Comparison of ENCODE assay signal across 9 mouse cellular contexts in the genomic region with DNA sequence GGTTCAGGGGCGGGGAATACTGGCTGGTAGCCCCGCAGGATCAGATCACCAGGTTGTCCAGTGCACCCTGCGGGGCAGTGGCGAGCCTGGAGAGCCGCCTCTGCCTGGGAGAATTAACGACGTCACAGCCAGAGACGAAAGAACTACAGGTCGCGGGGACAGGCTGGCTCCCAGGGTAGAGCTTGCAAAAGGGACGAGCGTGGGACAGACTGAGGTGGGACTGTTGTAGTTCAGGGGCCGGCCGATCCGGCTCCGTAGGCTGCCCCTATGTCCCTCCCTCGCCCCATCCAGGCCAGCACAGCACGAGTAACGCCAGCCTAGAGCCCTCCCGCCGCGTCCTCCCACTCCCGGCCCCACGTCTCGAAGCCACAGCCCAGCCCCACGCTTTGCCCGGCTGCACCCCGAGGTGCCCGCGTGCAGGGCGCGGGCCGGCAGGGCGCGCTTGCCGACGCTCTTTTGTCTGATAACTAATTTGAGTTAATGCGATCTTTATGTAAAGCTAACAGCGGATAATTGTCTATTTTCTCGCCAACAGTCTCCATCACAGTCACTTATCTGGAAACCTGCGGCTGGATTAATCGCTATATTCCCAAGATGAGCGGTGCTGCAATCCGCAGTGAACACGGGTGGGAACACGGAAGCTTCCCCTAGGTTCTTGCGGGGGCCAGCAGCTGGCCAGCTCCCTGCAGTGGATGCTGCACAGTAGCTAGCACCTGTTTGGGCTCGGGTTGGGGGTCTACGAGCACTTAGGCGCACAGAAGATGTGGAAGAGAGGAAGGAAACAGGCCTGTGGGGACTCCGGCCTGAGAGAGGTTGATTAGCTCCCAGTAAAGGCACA. TPM values are rescaled to one million over a fixed set of nuclear protein-coding genes. Genes with fewer than 3 reads are reported as not detected.
A peak's percentile ranks its signal among the peaks of the same experiment; 100 is the strongest.
DNase-seq lines count a peak whose midpoint lies in the region; ATAC-seq and TF ChIP-seq lines count a peak whose summit lies in the region.
"Had no signal": no experiment of that assay in that cellular context is flagged by ENCODE, and none has a peak within 500 bp of the region (broad histone marks: within the 10 kb centered on the region; RNA-seq: fewer than 3 reads in every experiment).

No protein-coding gene starts in this region.

- no peak overlapping the region for H3K9ac ChIP-seq in lung, embryonic 16.5 days (ENCODE audit: low read length)
- H3K9ac ChIP-seq in limb, embryonic 14.5 days (ENCODE audit: low read depth, low read length, severe bottlenecking) = no peak overlapping the region
- no peak overlapping the region for H3K9ac ChIP-seq in stomach, postnatal 0 days (ENCODE audit: low read length)

- ATAC-seq in lung, embryonic 16.5 days (ENCODE audit: low read depth) = no peak
- ATAC-seq in limb, embryonic 14.5 days (ENCODE audit: low FRiP score, low read depth) = no peak
- no peak for ATAC-seq in stomach, postnatal 0 days (ENCODE audit: low FRiP score, low TSS enrichment)

- 1% methylated on average over 51 of the region's 51 CpGs for WGBS in lung, embryonic 16.5 days
- 2% methylated on average over 49 of the region's 51 CpGs for WGBS in limb, embryonic 14.5 days
- 3% methylated on average over 51 of the region's 51 CpGs for WGBS in stomach, postnatal 0 days

- H3K27ac ChIP-seq in lung, embryonic 16.5 days (ENCODE audit: low read length) = no peak overlapping the region
- H3K27ac ChIP-seq in limb, embryonic 14.5 days (replicated peaks; ENCODE audit: low read depth, low read length) = no peak overlapping the region
- no peak overlapping the region for H3K27ac ChIP-seq in stomach, postnatal 0 days (replicated peaks)

- H3K9me3 ChIP-seq in lung, embryonic 16.5 days (ENCODE audit: control insufficient read depth, low read length) = no peaks in the 10 kb centered on the region
- H3K9me3 ChIP-seq in limb, embryonic 14.5 days (ENCODE audit: control insufficient read depth, low read length) = no peaks in the 10 kb centered on the region
- no peaks in the 10 kb centered on the region for H3K9me3 ChIP-seq in stomach, postnatal 0 days (ENCODE audit: control insufficient read depth, low read length)

- no peak for TF ChIP-seq POLR2A in limb, embryonic 14.5 days (IDR thresholded peaks at IDR 0.05; ENCODE audit: borderline replicate concordance, extremely low read depth, insufficient read depth, insufficient read length)

- peaks cover 4% of the 10 kb centered on the region; the same call in 1 of the 2 replicates for H3K4me1 ChIP-seq in lung, embryonic 16.5 days (replicated peaks; ENCODE audit: control insufficient read depth, insufficient read depth, low read length)
- peaks cover 16% of the 10 kb centered on the region; the same call in 1 of the 2 replicates for H3K4me1 ChIP-seq in limb, embryonic 14.5 days (ENCODE audit: control insufficient read depth, insufficient read depth, low read length)
- no peaks in the 10 kb centered on the region for H3K4me1 ChIP-seq in stomach, postnatal 0 days (replicated peaks; ENCODE audit: control insufficient read depth, insufficient read depth)

- peak overlapping the region; percentile 4; the same call in 1 of the 2 replicates for H3K4me3 ChIP-seq in lung, embryonic 16.5 days (ENCODE audit: low read length)
- peak overlapping the region; percentile 23 for H3K4me3 ChIP-seq in limb, embryonic 14.5 days (replicated peaks; ENCODE audit: low read length)
- H3K4me3 ChIP-seq in stomach, postnatal 0 days (ENCODE audit: low read depth, low read length) = peak overlapping the region; percentile 6; the same call in 1 of the 2 replicates

- H3K4me2 ChIP-seq in lung, embryonic 16.5 days (ENCODE audit: low read depth, low read length) = no peak overlapping the region
- peak overlapping the region; percentile 29 for H3K4me2 ChIP-seq in limb, embryonic 14.5 days (replicated peaks; ENCODE audit: low read depth, low read length, severe bottlenecking)
- no peak overlapping the region for H3K4me2 ChIP-seq in stomach, postnatal 0 days (replicated peaks; ENCODE audit: low read depth)

- H3K27me3 ChIP-seq in lung, embryonic 16.5 days (ENCODE audit: control insufficient read depth, insufficient read depth, low read depth, low read length) = peaks cover 81% of the 10 kb centered on the region
- peaks cover 82% of the 10 kb centered on the region for H3K27me3 ChIP-seq in limb, embryonic 14.5 days (ENCODE audit: control insufficient read depth, insufficient read depth, low read length)
- H3K27me3 ChIP-seq in stomach, postnatal 0 days (ENCODE audit: control insufficient read depth, insufficient read depth, low read length) = peaks cover 12% of the 10 kb centered on the region

- peak; percentile 3 to 14 for DNase-seq in adrenal gland, postnatal 36 days
- no peak for DNase-seq in adrenal gland, adult 2 months
- no peak for DNase-seq in lung, postnatal 10 days
- DNase-seq in limb, embryonic 14.5 days (ENCODE audit: low spot score) = no peak
- no peak for DNase-seq in stomach, postnatal 0 days (ENCODE audit: low spot score)
- DNase-seq in cerebellum, adult 8-10 months = no peak
- DNase-seq in cerebellum, adult 11 months = no peak

- TF ChIP-seq CTCF in stomach, postnatal 0 days (IDR thresholded peaks at IDR 0.05; ENCODE audit: low read depth) = no peak

- H3K36me3 ChIP-seq in lung, embryonic 16.5 days (ENCODE audit: control insufficient read depth, insufficient read depth, low read length) = no peaks in the 10 kb centered on the region
- no peaks in the 10 kb centered on the region for H3K36me3 ChIP-seq in limb, embryonic 14.5 days (ENCODE audit: control insufficient read depth, insufficient read depth, low read length)
- H3K36me3 ChIP-seq in stomach, postnatal 0 days (ENCODE audit: control insufficient read depth, insufficient read depth, low read length) = no peaks in the 10 kb centered on the region

- TF ChIP-seq EP300 in stomach, postnatal 0 days (optimal IDR thresholded peaks at IDR 0.05) = no peak

RNA-seq across cellular contexts. Expression of gene Sox1, which starts 36.0 kb away (rescaled TPM):
- total RNA-seq in adrenal gland, postnatal 36 days (2021) = not detected
- total RNA-seq in adrenal gland, adult 2 months (2021) = not detected
- polyA plus RNA-seq in adrenal gland, adult 2 months (2012; rRNA removed) = 0.04 TPM in 1 of 2 replicates, not detected in the other
- not detected in 2 replicates for polyA plus RNA-seq in lung, embryonic 16.5 days (2015; fragmentation: Nextera tagmentation; extraction: Ambion mirVana)
- polyA plus RNA-seq in limb, embryonic 14.5 days (2012; rRNA removed) = 0.05 and 0.13 TPM in 2 replicates
- polyA plus RNA-seq in limb, embryonic 14.5 days (2014; fragmentation: Nextera tagmentation; extraction: Ambion mirVana) = not detected in 2 replicates
- 0.02 TPM in 1 of 2 replicates, not detected in the other for polyA plus RNA-seq in stomach, postnatal 0 days (2015; fragmentation: Nextera tagmentation; extraction: Ambion mirVana)
- total RNA-seq: adrenal gland, adult 18-20 months had no signal

Comparison
In these comparisons a context has a peak if more than half of its experiments do, and no peak if none do; other contexts are left out.
1. DNase-seq: peak in adrenal gland, postnatal 36 days (2 of 2); none in adrenal gland, adult 2 months (single experiment), lung, postnatal 10 days (single experiment), limb, embryonic 14.5 days (single experiment), stomach, postnatal 0 days (single experiment), cerebellum, adult 8-10 months (single experiment) and cerebellum, adult 11 months (single experiment).
2. Peak in every context shown above with its lines, with median percentiles within 50 percentile points of each other: H3K4me3 ChIP-seq.